Mouse (Mus musculus) hindbrain, embryonic 11.5 days (tissue): ENCODE measurements at regions not wholly inside any gene's neighbourhood (a gene's known extent, or its start where the extent isn't known, plus 50 kb on each side); places are given as distances from the start of the nearest gene placed in this dataset.

Experiments used
- ATAC-seq: fragments of 200-750 bp; cut with Nextera tagmentation; 2 replicates; pipeline ENCODE4 v1.8.0; 2017; ENCODE audit warnings: mild to moderate bottlenecking, moderate TSS enrichment, moderate library complexity; ENCODE audit not compliant: low FRiP score
- DNase-seq: peaks from one replicate; pipeline ENCODE4 v3.0.0-alpha.2; 2015; ENCODE audit warnings: low spot score
- H3K27ac ChIP-seq: fragments of 300-500 bp; sonication (generic); 2 replicates; pipeline ENCODE4 v1.5.1; 2014; ENCODE audit warnings: mild to moderate bottlenecking, low read depth, low read length
- H3K27me3 ChIP-seq: fragments of 300-500 bp; sonication (generic); 2 replicates; pipeline ENCODE4 v1.6.1; 2014; ENCODE audit warnings: mild to moderate bottlenecking, low read length, moderate library complexity, mixed read lengths; ENCODE audit not compliant: control insufficient read depth, insufficient read depth
- H3K36me3 ChIP-seq: fragments of 300-500 bp; sonication (generic); 2 replicates; pipeline ENCODE4 v1.6.1; 2014; ENCODE audit warnings: mild to moderate bottlenecking, low read length, moderate library complexity, mixed read lengths; ENCODE audit not compliant: control insufficient read depth, insufficient read depth
- H3K4me1 ChIP-seq: fragments of 300-500 bp; sonication (generic); replicated peaks from 2 replicates; pipeline ENCODE4 v1.6.1; 2014; ENCODE audit warnings: low read length, mixed read lengths; ENCODE audit not compliant: control insufficient read depth, insufficient read depth
- H3K4me2 ChIP-seq: fragments of 300-500 bp; sonication (generic); replicated peaks from 2 replicates; pipeline ENCODE4 v1.6.1; 2014; ENCODE audit warnings: mild to moderate bottlenecking, low read depth, low read length
- H3K4me3 ChIP-seq: fragments of 300-500 bp; sonication (generic); 2 replicates; pipeline ENCODE4 v1.5.1; 2014; ENCODE audit warnings: low read depth, low read length
- H3K9ac ChIP-seq: fragments of 300-500 bp; sonication (generic); 2 replicates; pipeline ENCODE4 v1.6.1; 2014; ENCODE audit warnings: low read depth, low read length
- H3K9me3 ChIP-seq: fragments of 300-500 bp; sonication (generic); 2 replicates; pipeline ENCODE4 v1.6.1; 2016; ENCODE audit warnings: low read length; ENCODE audit not compliant: control insufficient read depth
- WGBS: fragments of 180-500 bp; shearing (Covaris S2); extraction: QIAGEN DNeasy Blood & Tissue Kit; methylation state at CpG from one replicate; pipeline ENCODE4 v1.1.7; 2014; 5-methylcytosine and 5-hydroxymethylcytosine counted together

GRCm38 (mm10) chr5:134006470-134007126 lies 92.9 kb upstream of the Castor2 start:
- H3K4me1 ChIP-seq, result peaks cover 8% of the 10 kb centered on the region
- H3K36me3 ChIP-seq, result no peaks in the 10 kb centered on the region
- H3K9me3 ChIP-seq, result no peaks in the 10 kb centered on the region
- ATAC-seq (peak; percentile 87), DNase-seq (peak; percentile 97)
- WGBS, result 1% methylated on average over 14 of the region's 14 CpGs
- no peak overlapping the region; the same call in 1 of the 2 replicates for H3K4me3 ChIP-seq
- no peaks in the 10 kb centered on the region for H3K27me3 ChIP-seq
- H3K4me2 ChIP-seq, result 0 out of 2 replicates have a peak overlapping the region, but pooled peaks have one; percentile 15
- no peak overlapping the region for H3K9ac ChIP-seq
- no peak overlapping the region for H3K27ac ChIP-seq

GRCm38 (mm10) chr5:134006001-134006400 lies 93.5 kb upstream of the Castor2 start:
- H3K36me3 ChIP-seq, result no peaks in the 10 kb centered on the region
- H3K4me3 ChIP-seq, result no peak overlapping the region
- H3K9me3 ChIP-seq, result no peaks in the 10 kb centered on the region
- no peak overlapping the region for H3K27ac ChIP-seq
- no peak for DNase-seq
- WGBS, result 32% methylated on average over 3 of the region's 3 CpGs
- no peaks in the 10 kb centered on the region for H3K27me3 ChIP-seq
- no peak for ATAC-seq
- no peak overlapping the region for H3K4me2 ChIP-seq
- no peak overlapping the region for H3K9ac ChIP-seq
- peaks cover 8% of the 10 kb centered on the region for H3K4me1 ChIP-seq

GRCm38 (mm10) chr5:134000100-134000499 lies 99.4 kb upstream of the Castor2 start:
- Histone ChIP-seq H3K9me3 (no peaks in the 10 kb centered on the region), H3K36me3 (no peaks in the 10 kb centered on the region), H3K27ac (no peak overlapping the region), H3K9ac (no peak overlapping the region), H3K4me3 (no peak overlapping the region), H3K27me3 (no peaks in the 10 kb centered on the region), H3K4me2 (no peak overlapping the region), H3K4me1 (no peaks in the 10 kb centered on the region)
- WGBS, result 2% methylated on average over 3 of the region's 3 CpGs
- ATAC-seq, result no peak
- no peak for DNase-seq

- Histone ChIP-seq H3K36me3 (no peaks in the 10 kb centered on the region), H3K4me3 (no peak overlapping the region), H3K4me2 (no peak overlapping the region), H3K9ac (no peak overlapping the region), H3K27ac (no peak overlapping the region), H3K4me1 (no peaks in the 10 kb centered on the region), H3K9me3 (no peaks in the 10 kb centered on the region), H3K27me3 (no peaks in the 10 kb centered on the region)
- peak; percentile 41 for DNase-seq
- 5% methylated on average over 5 of the region's 5 CpGs for WGBS
- no peak for ATAC-seq
Measured at GRCm38 (mm10) chr5:133999698-134000097, 99.8 kb upstream of the Castor2 start.

- Histone ChIP-seq H3K9ac (no peak overlapping the region), H3K36me3 (no peaks in the 10 kb centered on the region), H3K4me1 (no peaks in the 10 kb centered on the region), H3K9me3 (no peaks in the 10 kb centered on the region), H3K4me2 (no peak overlapping the region), H3K27ac (no peak overlapping the region), H3K4me3 (no peak overlapping the region), H3K27me3 (no peaks in the 10 kb centered on the region)
- no peak for ATAC-seq
- DNase-seq, result no peak
- 42% methylated on average over 2 of the region's 2 CpGs for WGBS
Measured at GRCm38 (mm10) chr5:133991994-133992393, 107.5 kb upstream of the Castor2 start.

GRCm38 (mm10) chr5:133991556-133991955 lies 108.0 kb upstream of the Castor2 start:
- Histone ChIP-seq H3K9me3 (no peaks in the 10 kb centered on the region), H3K4me3 (no peak overlapping the region), H3K27ac (no peak overlapping the region), H3K36me3 (no peaks in the 10 kb centered on the region), H3K9ac (no peak overlapping the region), H3K4me2 (no peak overlapping the region), H3K4me1 (no peaks in the 10 kb centered on the region), H3K27me3 (no peaks in the 10 kb centered on the region)
- DNase-seq (no peak), ATAC-seq (no peak)
- WGBS, result 24% methylated on average over 3 of the region's 3 CpGs

GRCm38 (mm10) chr5:133983249-133983966 lies 116.1 kb upstream of the Castor2 start:
- Histone ChIP-seq H3K4me1 (peaks cover 11% of the 10 kb centered on the region; the same call in 1 of the 2 replicates), H3K4me3 (no peak overlapping the region), H3K27ac (no peak overlapping the region), H3K9ac (no peak overlapping the region), H3K9me3 (no peaks in the 10 kb centered on the region), H3K4me2 (peak overlapping the region; percentile 14; the same call in 1 of the 2 replicates), H3K27me3 (peaks cover 10% of the 10 kb centered on the region), H3K36me3 (no peaks in the 10 kb centered on the region)
- DNase-seq (peak; percentile 42), ATAC-seq (peak; percentile 51; the same call in 1 of the 2 replicates)
- 5% methylated on average over 14 of the region's 15 CpGs for WGBS

- H3K27ac ChIP-seq, result no peak overlapping the region
- no peaks in the 10 kb centered on the region for H3K4me1 ChIP-seq
- WGBS, result 74% methylated on average over 12 of the region's 12 CpGs
- no peaks in the 10 kb centered on the region for H3K27me3 ChIP-seq
- no peak for ATAC-seq
- H3K4me2 ChIP-seq, result no peak overlapping the region
- no peak for DNase-seq
- peaks cover 2% of the 10 kb centered on the region; the same call in 1 of the 2 replicates for H3K9me3 ChIP-seq
- H3K4me3 ChIP-seq, result no peak overlapping the region
- H3K36me3 ChIP-seq, result no peaks in the 10 kb centered on the region
- no peak overlapping the region for H3K9ac ChIP-seq
Measured at GRCm38 (mm10) chr5:133970421-133970914, 129.0 kb upstream of the Castor2 start.
